Mouse (Mus musculus) liver, embryonic 12.5 days (tissue): ENCODE measurements at regions not wholly inside any gene's neighbourhood (a gene's known extent, or its start where the extent isn't known, plus 50 kb on each side); places are given as distances from the start of the nearest gene placed in this dataset.
A peak's percentile ranks its signal among the peaks of the same experiment; 100 is the strongest.

Source experiments
- ATAC-seq: fragments of 200-750 bp; cut with Nextera tagmentation; 2 replicates; pipeline ENCODE4 v1.8.0; 2017; ENCODE audit warnings: moderate number of reproducible peaks, mild to moderate bottlenecking, moderate library complexity
- H3K27ac ChIP-seq: fragments of 300-500 bp; sonication (generic); 2 replicates; pipeline ENCODE4 v1.5.1; 2016; ENCODE audit warnings: mild to moderate bottlenecking
- H3K27me3 ChIP-seq: fragments of 300-500 bp; sonication (generic); replicated peaks from 2 replicates; pipeline ENCODE4 v1.6.1; 2016; ENCODE audit warnings: mild to moderate bottlenecking, moderate library complexity
- H3K36me3 ChIP-seq: fragments of 300-500 bp; sonication (generic); 2 replicates; pipeline ENCODE4 v1.6.1; 2016; ENCODE audit warnings: mild to moderate bottlenecking, moderate library complexity
- H3K4me1 ChIP-seq: fragments of 300-500 bp; sonication (generic); 2 replicates; pipeline ENCODE4 v1.6.1; 2016
- H3K4me2 ChIP-seq: fragments of 300-500 bp; sonication (generic); 2 replicates; pipeline ENCODE4 v1.6.1; 2016; ENCODE audit warnings: mild to moderate bottlenecking, moderate library complexity
- H3K4me3 ChIP-seq: fragments of 300-500 bp; sonication (generic); 2 replicates; pipeline ENCODE4 v1.5.1; 2016; ENCODE audit warnings: mild to moderate bottlenecking, moderate library complexity
- H3K9ac ChIP-seq: fragments of 300-500 bp; sonication (generic); 2 replicates; pipeline ENCODE4 v1.6.1; 2016; ENCODE audit warnings: mild to moderate bottlenecking, moderate library complexity
- H3K9me3 ChIP-seq: fragments of 300-500 bp; sonication (generic); replicated peaks from 2 replicates; pipeline ENCODE4 v1.6.1; 2016; ENCODE audit warnings: mild to moderate bottlenecking, moderate library complexity
- WGBS: fragments of 180-500 bp; shearing (Covaris S2); methylation state at CpG from one replicate; pipeline ENCODE4 v1.1.7; 2016; ENCODE audit not compliant: insufficient replicate concordance; 5-methylcytosine and 5-hydroxymethylcytosine counted together

GRCm38 (mm10) chr1:130524744-130525143 is 62.2 kb upstream of the Cd55 start:
- ATAC-seq, result no peak
- Histone ChIP-seq H3K4me3 (no peak overlapping the region), H3K27me3 (no peaks in the 10 kb centered on the region), H3K4me2 (no peak overlapping the region), H3K27ac (no peak overlapping the region), H3K9me3 (no peaks in the 10 kb centered on the region), H3K9ac (no peak overlapping the region), H3K4me1 (no peaks in the 10 kb centered on the region), H3K36me3 (no peaks in the 10 kb centered on the region)
- 53% methylated on average over 5 of the region's 5 CpGs for WGBS

- Histone ChIP-seq H3K4me3 (no peak overlapping the region), H3K4me1 (peaks cover 21% of the 10 kb centered on the region), H3K9me3 (no peaks in the 10 kb centered on the region), H3K36me3 (no peaks in the 10 kb centered on the region), H3K4me2 (no peak overlapping the region), H3K27me3 (no peaks in the 10 kb centered on the region), H3K9ac (no peak overlapping the region), H3K27ac (no peak overlapping the region)
- no peak for ATAC-seq
- WGBS, result 72% methylated on average over 5 of the region's 5 CpGs
Observed at GRCm38 (mm10) chr1:130517868-130518267, 55.3 kb upstream of the Cd55 start.

- Histone ChIP-seq H3K4me3 (no peak overlapping the region), H3K9me3 (no peaks in the 10 kb centered on the region), H3K9ac (no peak overlapping the region), H3K4me1 (peaks cover 25% of the 10 kb centered on the region), H3K36me3 (no peaks in the 10 kb centered on the region), H3K27ac (no peak overlapping the region), H3K27me3 (no peaks in the 10 kb centered on the region), H3K4me2 (no peak overlapping the region)
- WGBS, result 74% methylated on average over 6 of the region's 6 CpGs
- ATAC-seq, result no peak
Observed at GRCm38 (mm10) chr1:130516641-130517040, 54.1 kb upstream of the Cd55 start.

- Histone ChIP-seq H3K9me3 (no peaks in the 10 kb centered on the region), H3K4me1 (peaks cover 28% of the 10 kb centered on the region), H3K4me2 (no peak overlapping the region), H3K27me3 (no peaks in the 10 kb centered on the region), H3K4me3 (no peak overlapping the region), H3K36me3 (no peaks in the 10 kb centered on the region), H3K9ac (no peak overlapping the region), H3K27ac (no peak overlapping the region)
- ATAC-seq, result no peak
- WGBS, result 70% methylated on average over 6 of the region's 6 CpGs
Observed at GRCm38 (mm10) chr1:130515316-130515715, 52.8 kb upstream of the Cd55 start.

- no peak overlapping the region for H3K4me2 ChIP-seq
- peaks cover 41% of the 10 kb centered on the region for H3K4me1 ChIP-seq
- no peaks in the 10 kb centered on the region for H3K9me3 ChIP-seq
- no peak overlapping the region for H3K4me3 ChIP-seq
- no peak for ATAC-seq
- H3K9ac ChIP-seq, result no peak overlapping the region
- 0 out of 2 replicates have a peak overlapping the region, but pooled peaks have one; percentile 32 for H3K27ac ChIP-seq
- 60% methylated on average over 1 of the region's 1 CpGs for WGBS
- H3K36me3 ChIP-seq, result no peaks in the 10 kb centered on the region
- H3K27me3 ChIP-seq, result no peaks in the 10 kb centered on the region
Observed at GRCm38 (mm10) chr1:130513482-130513881, 50.9 kb upstream of the Cd55 start.

GRCm38 (mm10) chr1:130512798-130513405 is 50.4 kb upstream of the Cd55 start:
- H3K4me1 ChIP-seq, result peaks cover 46% of the 10 kb centered on the region
- H3K9ac ChIP-seq, result no peak overlapping the region
- H3K4me2 ChIP-seq, result no peak overlapping the region
- H3K27me3 ChIP-seq, result no peaks in the 10 kb centered on the region
- 42% methylated on average over 4 of the region's 4 CpGs for WGBS
- H3K27ac ChIP-seq, result peak overlapping the region; percentile 41; the same call in 1 of the 2 replicates
- no peaks in the 10 kb centered on the region for H3K9me3 ChIP-seq
- no peak for ATAC-seq
- no peaks in the 10 kb centered on the region for H3K36me3 ChIP-seq
- no peak overlapping the region for H3K4me3 ChIP-seq
